Mouse (Mus musculus): ENCODE data around the gene Eid2.

- TF ChIP-seq CTCF (IDR thresholded peaks at IDR 0.05; ENCODE audit: control insufficient read depth, insufficient read depth, insufficient replicate concordance, low read depth, low read length) (no peak), POLR2A (IDR thresholded peaks at IDR 0.05; ENCODE audit: control insufficient read depth, low read depth, low read length) (no peak)
These were observed 10.6 kb downstream of the Eid2 start for GRCm38 (mm10) chr7:28278279-28278652.
